Mouse (Mus musculus) MEL (cell line): ENCODE measurements around the gene Gm4707. TPM values are rescaled to one million over a fixed set of nuclear protein-coding genes. Genes with fewer than 3 reads are reported as not detected.
A peak's percentile ranks its signal among the peaks of the same experiment; 100 is the strongest.

Experiments used
- DNase-seq: peaks from one replicate; pipeline ENCODE4 v3.0.0; 2011; ENCODE audit warnings: low read depth, low spot score
- H3K27ac ChIP-seq: 2 replicates; pipeline ENCODE4 v1.5.1; 2012; ENCODE audit warnings: low read depth, mild to moderate bottlenecking, control low read depth, low read length, moderate library complexity; ENCODE audit not compliant: control insufficient read depth
- H3K27me3 ChIP-seq, 2 experiments: fragments of 150-350 bp in 1 of 2; sonication (generic) in 1 of 2; 2 replicates each; pipeline ENCODE4 v1.6.1; 2012; ENCODE audit warnings: low read length in 2 of 2, mild to moderate bottlenecking in 2 of 2, improper control_type of control experiment in 1 of 2, moderate library complexity in 1 of 2; ENCODE audit not compliant: insufficient read depth in 2 of 2, control insufficient read depth in 1 of 2
- H3K36me3 ChIP-seq, 2 experiments: 2 replicates each; pipeline ENCODE4 v1.6.1; 2012 to 2014; ENCODE audit warnings: low read length in 2 of 2, improper control_type of control experiment in 1 of 2, inconsistent platforms in 1 of 2, mild to moderate bottlenecking in 1 of 2; ENCODE audit not compliant: insufficient read depth in 2 of 2, control insufficient read depth in 1 of 2
- H3K4me1 ChIP-seq, 2 experiments: fragments of 150-350 bp in 1 of 2; sonication (generic) in 1 of 2; 2 replicates each; pipeline ENCODE4 v1.6.1; 2012; ENCODE audit warnings: low read length in 2 of 2, improper control_type of control experiment in 1 of 2, mild to moderate bottlenecking in 1 of 2; ENCODE audit not compliant: insufficient read depth in 2 of 2, control insufficient read depth in 1 of 2
- H3K4me3 ChIP-seq, 2 experiments: fragments of 150-350 bp in 1 of 2; sonication (generic) in 1 of 2; 2 replicates each; pipeline ENCODE4 v1.5.1; 2012; ENCODE audit warnings: low read depth in 2 of 2, low read length in 2 of 2, mild to moderate bottlenecking in 2 of 2, moderate library complexity in 2 of 2, control low read depth in 1 of 2, improper control_type of control experiment in 1 of 2; ENCODE audit not compliant: control insufficient read depth in 1 of 2, insufficient read depth in 1 of 2
- H3K79me2 ChIP-seq: 2 replicates; pipeline ENCODE4 v1.6.1; 2012; ENCODE audit warnings: mild to moderate bottlenecking, low read length, moderate library complexity; ENCODE audit not compliant: control insufficient read depth, poor library complexity, insufficient read depth
- H3K9ac ChIP-seq: 2 replicates; pipeline ENCODE4 v1.6.1; 2012; ENCODE audit warnings: low read depth, mild to moderate bottlenecking, control low read depth, low read length, moderate library complexity; ENCODE audit not compliant: control insufficient read depth, poor library complexity, severe bottlenecking
- H3K9me3 ChIP-seq: fragments of 150-350 bp; sonication (generic); replicated peaks from 2 replicates; pipeline ENCODE4 v1.6.1; 2012; ENCODE audit warnings: mild to moderate bottlenecking, low read length, improper control_type of control experiment, moderate library complexity; ENCODE audit not compliant: insufficient read depth
- E2F4 ChIP-seq: IDR thresholded peaks from 2 replicates; pipeline ENCODE4 v1.6.1; 2011; ENCODE audit warnings: low read depth, low read length, improper control_type of control experiment, borderline replicate concordance
- ELF1 ChIP-seq: IDR thresholded peaks from 2 replicates; pipeline ENCODE4 v1.6.1; 2014; ENCODE audit warnings: low read depth, mild to moderate bottlenecking, inconsistent platforms, low read length, improper control_type of control experiment, moderate library complexity
- EP300 ChIP-seq, 2 experiments: IDR thresholded peaks; 2 replicates each; pipeline ENCODE4 v1.6.1; 2011; ENCODE audit warnings: improper control_type of control experiment in 2 of 2, low read length in 2 of 2, low read depth in 1 of 2, mild to moderate bottlenecking in 1 of 2
- ETS1 ChIP-seq: IDR thresholded peaks from 2 replicates; pipeline ENCODE4 v1.6.1; 2012; ENCODE audit warnings: low read depth, mild to moderate bottlenecking, inconsistent platforms, low read length, improper control_type of control experiment, moderate library complexity
- GABPA ChIP-seq: IDR thresholded peaks from 2 replicates; pipeline ENCODE4 v1.6.1; 2012; ENCODE audit warnings: low read depth, mild to moderate bottlenecking, inconsistent platforms, low read length, improper control_type of control experiment, moderate library complexity
- GATA1 ChIP-seq: IDR thresholded peaks from 2 replicates; pipeline ENCODE4 v1.6.1; 2011; ENCODE audit warnings: low read depth, low read length, improper control_type of control experiment
- MAFK ChIP-seq: IDR thresholded peaks from 2 replicates; pipeline ENCODE4 v1.6.1; 2011; ENCODE audit warnings: low read depth, mild to moderate bottlenecking, low read length, improper control_type of control experiment, borderline replicate concordance
- MAX ChIP-seq: IDR thresholded peaks from 2 replicates; pipeline ENCODE4 v1.6.1; 2011; ENCODE audit warnings: low read length, improper control_type of control experiment
- MYC ChIP-seq: IDR thresholded peaks from 2 replicates; pipeline ENCODE4 v1.6.1; 2011; ENCODE audit warnings: low read depth, mild to moderate bottlenecking, low read length, improper control_type of control experiment, moderate library complexity
- NRF1 ChIP-seq: IDR thresholded peaks from 2 replicates; pipeline ENCODE4 v1.6.1; 2014; ENCODE audit warnings: low read depth, mild to moderate bottlenecking, inconsistent platforms, low read length, improper control_type of control experiment, moderate library complexity; ENCODE audit not compliant: poor library complexity, insufficient read depth, severe bottlenecking
- POLR2A ChIP-seq, 2 experiments: IDR thresholded peaks; 2 replicates each; pipeline ENCODE4 v1.6.1; 2011 to 2012; ENCODE audit warnings: low read length in 2 of 2, mild to moderate bottlenecking in 2 of 2, control low read depth in 1 of 2, improper control_type of control experiment in 1 of 2, low read depth in 1 of 2, moderate library complexity in 1 of 2; ENCODE audit not compliant: control insufficient read depth in 1 of 2, insufficient read depth in 1 of 2, poor library complexity in 1 of 2
- RCOR1 ChIP-seq: IDR thresholded peaks from 2 replicates; pipeline ENCODE4 v1.6.1; 2012; ENCODE audit warnings: low read depth, mild to moderate bottlenecking, inconsistent platforms, low read length, improper control_type of control experiment
- SIN3A ChIP-seq: IDR thresholded peaks from 2 replicates; pipeline ENCODE4 v1.6.1; 2012; ENCODE audit warnings: low read length, improper control_type of control experiment, inconsistent platforms
- TAL1 ChIP-seq: IDR thresholded peaks from 2 replicates; pipeline ENCODE4 v1.6.1; 2012; ENCODE audit warnings: mild to moderate bottlenecking, inconsistent platforms, low read length, moderate library complexity, mixed read lengths
- TBP ChIP-seq: IDR thresholded peaks from 2 replicates; pipeline ENCODE4 v1.8.0; 2011; ENCODE audit warnings: low read depth, low read length, improper control_type of control experiment
- TCF12 ChIP-seq: IDR thresholded peaks from 2 replicates; pipeline ENCODE4 v1.6.1; 2014; ENCODE audit warnings: low read depth, mild to moderate bottlenecking, inconsistent platforms, low read length, improper control_type of control experiment, moderate library complexity
- UBTF ChIP-seq: IDR thresholded peaks from 2 replicates; pipeline ENCODE4 v1.6.1; 2012; ENCODE audit warnings: low read depth, mild to moderate bottlenecking, inconsistent platforms, low read length, improper control_type of control experiment, moderate library complexity, borderline replicate concordance; ENCODE audit not compliant: insufficient read depth
- USF1 ChIP-seq: IDR thresholded peaks from 2 replicates; pipeline ENCODE4 v1.6.1; 2014; ENCODE audit warnings: low read depth, mild to moderate bottlenecking, inconsistent platforms, low read length, improper control_type of control experiment, moderate library complexity
- USF2 ChIP-seq, 2 experiments: IDR thresholded peaks; 2 replicates each; pipeline ENCODE4 v1.6.1; 2011 to 2012; ENCODE audit warnings: improper control_type of control experiment in 2 of 2, low read length in 2 of 2, borderline replicate concordance in 1 of 2, inconsistent platforms in 1 of 2, low read depth in 1 of 2, mild to moderate bottlenecking in 1 of 2; ENCODE audit not compliant: insufficient read depth in 1 of 2
- ZC3H11A ChIP-seq: IDR thresholded peaks from 2 replicates; pipeline ENCODE4 v1.6.1; 2012; ENCODE audit warnings: low read depth, mild to moderate bottlenecking, inconsistent platforms, low read length, improper control_type of control experiment
- ZMIZ1 ChIP-seq: IDR thresholded peaks from 2 replicates; pipeline ENCODE4 v1.6.1; 2012; ENCODE audit warnings: low read depth, mild to moderate bottlenecking, inconsistent platforms, low read length, improper control_type of control experiment, moderate library complexity
- ZNF384 ChIP-seq: IDR thresholded peaks from 2 replicates; pipeline ENCODE4 v1.6.1; 2012; ENCODE audit warnings: low read depth, mild to moderate bottlenecking, inconsistent platforms, low read length, improper control_type of control experiment
- polyA plus RNA-seq, 2 experiments: library from polyadenylated mRNA; stranded (reverse) in 1 of 2; unstranded in 1 of 2; fragments of >175 nt in 1 of 2; fragments of >200 nt in 1 of 2; gene quantifications; 2 replicates each; pipeline versions ENCODE4 v1.2.1 to v1.2.4; 2012; ENCODE audit warnings: low replicate concordance in 2 of 2, low read depth in 1 of 2; ENCODE audit not compliant: insufficient read length in 2 of 2, insufficient read depth in 1 of 2, missing spikeins in 1 of 2
- total RNA-seq: library from RNA; depleted of rRNA; stranded (reverse); fragments of 300-350 nt; gene quantifications from 2 replicates; pipeline ENCODE4 v1.2.3, GENCODE M21; 2012

The Gm4707 gene
- total and polyA plus RNA-seq, 3 experiments = 0.26 to 1.1 TPM; not detected in 1

DNA sequence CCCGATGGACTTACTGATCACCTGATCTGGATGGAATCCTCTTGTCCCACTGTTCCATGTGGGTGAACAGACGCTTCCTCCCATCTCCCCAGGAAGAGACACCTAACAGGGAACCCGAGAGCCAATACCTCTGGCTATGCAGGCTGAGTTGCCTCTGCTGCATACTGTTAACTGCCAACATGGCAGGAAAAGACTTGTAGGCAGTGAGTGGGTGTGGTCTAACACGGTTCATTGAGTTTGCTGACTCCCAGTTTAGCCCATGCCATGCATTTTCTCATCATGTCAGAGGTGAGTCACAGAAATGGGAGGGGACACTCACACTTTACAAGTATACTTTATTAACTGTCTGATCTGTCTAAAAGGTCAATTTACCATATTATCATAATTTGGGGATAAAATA is 36.1 kb upstream of the Gm4707 start:
- peak; percentile 49 for DNase-seq
- Histone ChIP-seq H3K27ac (no peak overlapping the region), H3K36me3 (peaks cover 3 to 10% of the 10 kb centered on the region in 2 experiments), H3K4me1 (peaks cover 0 to 12% of the 10 kb centered on the region in 2 experiments; a peak in 2 of 4 replicates), H3K4me3 (no peak overlapping the region), H3K79me2 (no peaks in the 10 kb centered on the region), H3K9me3 (no peaks in the 10 kb centered on the region), H3K27me3 (no peaks in the 10 kb centered on the region), H3K9ac (no peak overlapping the region)
- no peak for TF ChIP-seq GABPA
- TF ChIP-seq TBP = no peak
- no peak for TF ChIP-seq MYC

DNA sequence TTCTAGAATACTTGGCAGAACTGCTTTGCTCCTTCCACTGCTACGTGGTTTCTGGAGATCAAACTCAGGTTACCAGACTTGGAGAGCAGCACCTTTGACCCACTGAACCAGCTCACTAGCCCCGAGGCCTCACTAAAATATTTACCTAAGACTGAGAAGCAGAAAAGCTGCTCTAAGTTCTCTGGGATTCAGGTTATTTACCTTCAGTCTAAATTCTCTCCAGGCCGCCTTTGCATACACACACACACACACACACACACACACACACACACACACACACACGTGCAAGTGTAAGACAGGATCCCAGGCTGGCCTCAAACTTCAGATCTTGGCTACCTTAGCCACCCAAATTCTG is 31.6 kb upstream of the Gm4707 start:
- Histone ChIP-seq H3K4me3 (peak overlapping the region; percentile 43 to 51), H3K36me3 (peaks cover 0 to 20% of the 10 kb centered on the region in 2 experiments; a peak in 2 of 4 replicates), H3K4me1 (peaks cover 3 to 21% of the 10 kb centered on the region in 2 experiments; a peak in 3 of 4 replicates), H3K9me3 (no peaks in the 10 kb centered on the region), H3K9ac (peak overlapping the region; percentile 68), H3K79me2 (no peaks in the 10 kb centered on the region), H3K27me3 (no peaks in the 10 kb centered on the region), H3K27ac (peak overlapping the region; percentile 86)
- TF ChIP-seq UBTF (no peak), ZC3H11A (no peak), USF2 (IDR thresholded peaks at IDR 0.05; ENCODE audit: borderline replicate concordance in 1 of 2, insufficient read depth in 1 of 2, low read depth in 1 of 2, low read length in 2 of 2) (no peak)
- no peak for DNase-seq

DNA sequence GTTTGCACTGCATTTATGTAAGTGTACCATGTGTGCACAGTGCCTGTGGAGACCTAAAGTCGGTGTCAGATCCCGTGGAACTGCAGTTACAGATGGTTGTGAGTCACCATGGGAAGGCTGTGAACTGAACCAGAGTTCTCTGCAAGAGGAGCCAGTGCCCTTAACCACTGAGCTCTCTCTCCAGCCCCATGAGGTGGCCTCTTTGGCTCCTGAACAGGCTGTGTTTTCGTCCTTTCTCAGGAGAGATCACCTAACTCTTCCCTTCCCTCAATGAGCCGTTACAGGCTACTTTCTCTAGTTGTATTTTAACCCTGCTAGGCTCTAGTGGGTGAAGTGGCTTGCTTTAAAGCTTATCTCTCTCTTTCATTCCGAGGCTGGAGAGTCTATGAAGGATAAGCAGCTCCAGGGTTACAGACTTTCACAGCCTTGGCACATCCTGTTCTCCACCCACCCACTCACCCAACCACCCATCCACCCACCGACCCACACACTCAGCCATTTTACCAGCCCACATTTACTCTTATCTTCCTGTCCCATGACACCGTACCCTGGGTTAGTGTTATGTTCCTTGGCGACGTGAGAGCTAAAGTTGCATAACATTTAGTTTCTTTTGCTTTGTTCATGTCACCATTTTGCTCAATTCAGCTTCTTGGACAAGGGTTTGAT is 31.1 kb upstream of the Gm4707 start:
- TF ChIP-seq TAL1 = peak; percentile 60
- peak; percentile 56 for TF ChIP-seq RCOR1
- TF ChIP-seq TBP = peak; percentile 48; the same call in 1 of the 2 replicates
- TF ChIP-seq ETS1 = peak; percentile 38
- TF ChIP-seq ZNF384 = no peak
- 0 out of 2 replicates have a peak, but pooled peaks have one; percentile 40 for TF ChIP-seq MYC
- no peak for TF ChIP-seq USF1
- no peak for TF ChIP-seq POLR2A (IDR thresholded peaks at IDR 0.05; ENCODE audit: control insufficient read depth in 1 of 2, insufficient read depth in 1 of 2, low read depth in 1 of 2, low read length in 2 of 2, poor library complexity in 1 of 2)
- peak; percentile 71 to 84 for TF ChIP-seq EP300 (IDR thresholded peaks at IDR 0.05; ENCODE audit: low read depth in 1 of 2, low read length in 2 of 2)
- peak; percentile 60 for TF ChIP-seq TCF12
- 0 out of 2 replicates have a peak, but pooled peaks have one; percentile 23 for TF ChIP-seq ELF1
- 0 out of 2 replicates have a peak, but pooled peaks have one; percentile 37 for TF ChIP-seq MAX
- TF ChIP-seq SIN3A = peak; percentile 58
- TF ChIP-seq NRF1 = no peak
- no peak for TF ChIP-seq E2F4
- peak; percentile 75; the same call in 1 of the 2 replicates for TF ChIP-seq GATA1
- TF ChIP-seq MAFK = peak; percentile 41; the same call in 1 of the 2 replicates
- no peak for TF ChIP-seq ZMIZ1
- no peak for TF ChIP-seq UBTF
- Histone ChIP-seq H3K36me3 (peaks cover 0 to 20% of the 10 kb centered on the region in 2 experiments; a peak in 2 of 4 replicates), H3K4me3 (peak overlapping the region; percentile 43 to 51), H3K4me1 (peaks cover 3 to 21% of the 10 kb centered on the region in 2 experiments; a peak in 3 of 4 replicates), H3K27ac (peak overlapping the region; percentile 86), H3K9me3 (no peaks in the 10 kb centered on the region), H3K79me2 (no peaks in the 10 kb centered on the region), H3K9ac (peak overlapping the region; percentile 68), H3K27me3 (no peaks in the 10 kb centered on the region)
- DNase-seq = peak; percentile 86
